15 mouse cellular contexts compared by ENCODE assay signal in genomic region chr1:190729516-190730088, GRCm38 (mm10).
DNase-seq lines count a peak whose midpoint lies in the region; ATAC-seq lines count a peak whose summit lies in the region.
"Had no signal": no experiment of that assay in that cellular context is flagged by ENCODE, and none has a peak within 500 bp of the region (broad histone marks: within the 10 kb centered on the region; RNA-seq: fewer than 3 reads in every experiment).

No protein-coding gene starts in this region.

- H3K4me2 ChIP-seq in forebrain, embryonic 12.5 days, result peak overlapping the region; percentile 6; the same call in 1 of the 2 replicates
- H3K4me2 ChIP-seq in hindbrain, embryonic 15.5 days, result no peak overlapping the region
- no peak overlapping the region for H3K4me2 ChIP-seq in neural tube, embryonic 12.5 days (replicated peaks)
- H3K4me2 ChIP-seq: limb, embryonic 12.5 days had no signal

- DNase-seq in frontal cortex, postnatal 10 days (ENCODE audit: low spot score in 2 of 2), result peak; percentile 12 to 15
- no peak for DNase-seq in frontal cortex, postnatal 36 days (ENCODE audit: low spot score in 2 of 2)
- no peak for DNase-seq in liver
- no peak for DNase-seq in heart, postnatal 10 days
- DNase-seq: adrenal gland, adult 2 months; gastrocnemius, postnatal 25 days; liver, postnatal 0 days; lung, postnatal 4 days had no signal

- peaks cover 56% of the 10 kb centered on the region for H3K4me1 ChIP-seq in forebrain, embryonic 12.5 days
- peaks cover 36% of the 10 kb centered on the region for H3K4me1 ChIP-seq in hindbrain, embryonic 15.5 days (replicated peaks)
- peaks cover 32% of the 10 kb centered on the region for H3K4me1 ChIP-seq in neural tube, embryonic 12.5 days

- H3K4me3 ChIP-seq in forebrain, embryonic 12.5 days (replicated peaks), result no peak overlapping the region
- H3K4me3 ChIP-seq in hindbrain, embryonic 15.5 days, result no peak overlapping the region
- H3K4me3 ChIP-seq in neural tube, embryonic 12.5 days, result no peak overlapping the region
- H3K4me3 ChIP-seq: limb, embryonic 12.5 days; myocyte had no signal

- H3K9ac ChIP-seq in forebrain, embryonic 12.5 days, result no peak overlapping the region
- no peak overlapping the region for H3K9ac ChIP-seq in hindbrain, embryonic 15.5 days
- no peak overlapping the region for H3K9ac ChIP-seq in neural tube, embryonic 12.5 days
- H3K9ac ChIP-seq: limb, embryonic 12.5 days; liver, postnatal 0 days had no signal

- no peaks in the 10 kb centered on the region for H3K36me3 ChIP-seq in forebrain, embryonic 12.5 days (replicated peaks)
- H3K36me3 ChIP-seq in hindbrain, embryonic 15.5 days, result no peaks in the 10 kb centered on the region
- H3K36me3 ChIP-seq in neural tube, embryonic 12.5 days, result no peaks in the 10 kb centered on the region
- H3K36me3 ChIP-seq: limb, embryonic 12.5 days had no signal

- no peaks in the 10 kb centered on the region for H3K9me3 ChIP-seq in forebrain, embryonic 12.5 days
- no peaks in the 10 kb centered on the region for H3K9me3 ChIP-seq in hindbrain, embryonic 15.5 days
- no peaks in the 10 kb centered on the region for H3K9me3 ChIP-seq in neural tube, embryonic 12.5 days

- no peaks in the 10 kb centered on the region for H3K27me3 ChIP-seq in forebrain, embryonic 12.5 days
- no peaks in the 10 kb centered on the region for H3K27me3 ChIP-seq in hindbrain, embryonic 15.5 days
- H3K27me3 ChIP-seq in neural tube, embryonic 12.5 days (replicated peaks), result no peaks in the 10 kb centered on the region

- intact Hi-C loops in heart, postnatal 10 days (cut with DNase I), result no loop called here

- peak overlapping the region; percentile 91 for H3K27ac ChIP-seq in forebrain, embryonic 12.5 days
- H3K27ac ChIP-seq in hindbrain, embryonic 15.5 days (replicated peaks), result peak overlapping the region; percentile 49
- peak overlapping the region; percentile 38; the same call in 1 of the 2 replicates for H3K27ac ChIP-seq in neural tube, embryonic 12.5 days
- H3K27ac ChIP-seq: limb, embryonic 12.5 days had no signal

- 43% methylated on average over 7 of the region's 7 CpGs for WGBS in forebrain, embryonic 12.5 days
- 37% methylated on average over 7 of the region's 7 CpGs for WGBS in hindbrain, embryonic 15.5 days
- 55% methylated on average over 7 of the region's 7 CpGs for WGBS in neural tube, embryonic 12.5 days

- ATAC-seq in forebrain, embryonic 12.5 days (ENCODE audit: low FRiP score), result peak; percentile 57
- no peak for ATAC-seq in hindbrain, embryonic 15.5 days (ENCODE audit: low FRiP score, low read depth)
- ATAC-seq in neural tube, embryonic 12.5 days (ENCODE audit: low FRiP score, low read depth), result peak; percentile 62
- ATAC-seq in megakaryocyte-erythroid progenitor cell, adult 5-6 weeks (replicated peaks; ENCODE audit: low FRiP score, low TSS enrichment, poor library complexity, severe bottlenecking), result no peak
- ATAC-seq: intestine, embryonic 16.5 days; liver, postnatal 0 days had no signal

Comparison
In these comparisons a context has a peak if more than half of its experiments do, and no peak if none do; other contexts are left out.
1. DNase-seq: peak in frontal cortex, postnatal 10 days (2 of 2); none in frontal cortex, postnatal 36 days (0 of 2), liver (single experiment) and heart, postnatal 10 days (0 of 2).
2. ATAC-seq: peak in forebrain, embryonic 12.5 days (single experiment) and neural tube, embryonic 12.5 days (single experiment); none in hindbrain, embryonic 15.5 days (single experiment) and megakaryocyte-erythroid progenitor cell, adult 5-6 weeks (single experiment).
3. H3K27ac ChIP-seq: peak in every context shown above with its lines; median percentile 91 in forebrain, embryonic 12.5 days; 49 in hindbrain, embryonic 15.5 days; 38 in neural tube, embryonic 12.5 days.